Mouse (Mus musculus) forebrain, embryonic 15.5 days (tissue): ENCODE measurements around the gene Brd3. TPM values are rescaled to one million over a fixed set of nuclear protein-coding genes. Genes with fewer than 3 reads are reported as not detected.

ENCODE experiments used
- ATAC-seq: fragments of 200-750 bp; cut with Nextera tagmentation; replicated peaks from 2 replicates; pipeline ENCODE4 v1.8.0; 2017; ENCODE audit warnings: mild to moderate bottlenecking, moderate TSS enrichment, moderate library complexity
- H3K27ac ChIP-seq: fragments of 300-500 bp; sonication (generic); replicated peaks from 2 replicates; pipeline ENCODE4 v1.5.1; 2015; ENCODE audit warnings: mild to moderate bottlenecking, inconsistent platforms
- H3K27me3 ChIP-seq: fragments of 300-500 bp; sonication (generic); 2 replicates; pipeline ENCODE4 v1.6.1; 2015; ENCODE audit warnings: inconsistent platforms
- H3K36me3 ChIP-seq: fragments of 300-500 bp; sonication (generic); 2 replicates; pipeline ENCODE4 v1.6.1; 2015; ENCODE audit warnings: mild to moderate bottlenecking, inconsistent platforms
- H3K4me1 ChIP-seq: fragments of 300-500 bp; sonication (generic); 2 replicates; pipeline ENCODE4 v1.6.1; 2015; ENCODE audit warnings: inconsistent platforms
- H3K4me2 ChIP-seq: fragments of 300-500 bp; sonication (generic); replicated peaks from 2 replicates; pipeline ENCODE4 v1.6.1; 2015; ENCODE audit warnings: mild to moderate bottlenecking, inconsistent platforms
- H3K4me3 ChIP-seq: fragments of 300-500 bp; sonication (generic); 2 replicates; pipeline ENCODE4 v1.5.1; 2015; ENCODE audit warnings: mild to moderate bottlenecking, inconsistent platforms
- H3K9ac ChIP-seq: fragments of 300-500 bp; sonication (generic); replicated peaks from 2 replicates; pipeline ENCODE4 v1.6.1; 2015; ENCODE audit warnings: mild to moderate bottlenecking, inconsistent platforms
- H3K9me3 ChIP-seq: fragments of 300-500 bp; sonication (generic); 2 replicates; pipeline ENCODE4 v1.6.1; 2016; ENCODE audit warnings: inconsistent platforms
- WGBS: fragments of 180-500 bp; shearing (Covaris S2); methylation state at CpG from one replicate; pipeline ENCODE4 v1.1.7; 2015; ENCODE audit warnings: mixed read lengths; 5-methylcytosine and 5-hydroxymethylcytosine counted together
- polyA plus RNA-seq: library from polyadenylated mRNA; unstranded; fragments of >200 nt; fragmentation: Nextera tagmentation; extraction: Ambion mirVana; gene quantifications from 2 replicates; pipeline ENCODE4 v1.2.1, GENCODE M21; 2015

Brd3 gene
- polyA plus RNA-seq, 1 experiment from 2014 or later: 142 TPM

GRCm38 (mm10) chr2:27505539-27505938 is 1.9 kb downstream of the Brd3 start:
- Histone ChIP-seq H3K4me3 (no peak overlapping the region), H3K9me3 (no peaks in the 10 kb centered on the region), H3K4me1 (no peaks in the 10 kb centered on the region), H3K27me3 (no peaks in the 10 kb centered on the region), H3K4me2 (no peak overlapping the region), H3K27ac (no peak overlapping the region), H3K9ac (no peak overlapping the region), H3K36me3 (no peaks in the 10 kb centered on the region)
- 13% methylated on average over 6 of the region's 6 CpGs for WGBS
- no peak for ATAC-seq

- H3K4me2 ChIP-seq: no peak overlapping the region
- H3K36me3 ChIP-seq: no peaks in the 10 kb centered on the region
- no peak overlapping the region for H3K27ac ChIP-seq
- H3K4me1 ChIP-seq: no peaks in the 10 kb centered on the region
- no peak overlapping the region for H3K9ac ChIP-seq
- H3K27me3 ChIP-seq: no peaks in the 10 kb centered on the region
- no peak for ATAC-seq
- H3K4me3 ChIP-seq: no peak overlapping the region
- H3K9me3 ChIP-seq: no peaks in the 10 kb centered on the region
- 77% methylated on average over 7 of the region's 7 CpGs for WGBS
Measured at GRCm38 (mm10) chr2:27504113-27504885, 3.2 kb downstream of the Brd3 start.

- Histone ChIP-seq H3K27ac (no peak overlapping the region), H3K4me2 (peak overlapping the region; percentile 46), H3K4me3 (peak overlapping the region; percentile 30), H3K27me3 (no peaks in the 10 kb centered on the region), H3K36me3 (no peaks in the 10 kb centered on the region), H3K9me3 (no peaks in the 10 kb centered on the region), H3K9ac (no peak overlapping the region), H3K4me1 (peaks cover 10% of the 10 kb centered on the region)
- 27% methylated on average over 23 of the region's 23 CpGs for WGBS
- ATAC-seq: no peak
Measured at GRCm38 (mm10) chr2:27496391-27497028, 11.0 kb downstream of the Brd3 start.

GRCm38 (mm10) chr2:27493971-27494370 is 13.5 kb downstream of the Brd3 start:
- ATAC-seq: no peak
- Histone ChIP-seq H3K4me2 (no peak overlapping the region), H3K27me3 (no peaks in the 10 kb centered on the region), H3K9me3 (no peaks in the 10 kb centered on the region), H3K4me1 (peaks cover 10% of the 10 kb centered on the region), H3K4me3 (no peak overlapping the region), H3K9ac (no peak overlapping the region), H3K36me3 (no peaks in the 10 kb centered on the region), H3K27ac (no peak overlapping the region)
- 94% methylated on average over 3 of the region's 3 CpGs for WGBS

GRCm38 (mm10) chr2:27490939-27491338 is 16.5 kb downstream of the Brd3 start:
- no peaks in the 10 kb centered on the region for H3K4me1 ChIP-seq
- H3K9me3 ChIP-seq: no peaks in the 10 kb centered on the region
- H3K9ac ChIP-seq: no peak overlapping the region
- H3K4me2 ChIP-seq: no peak overlapping the region
- H3K36me3 ChIP-seq: no peaks in the 10 kb centered on the region
- no peak overlapping the region for H3K4me3 ChIP-seq
- no peak for ATAC-seq
- no peak overlapping the region for H3K27ac ChIP-seq
- 87% methylated on average over 2 of the region's 2 CpGs for WGBS
- no peaks in the 10 kb centered on the region for H3K27me3 ChIP-seq

GRCm38 (mm10) chr2:27488362-27488761 is 19.1 kb downstream of the Brd3 start:
- ATAC-seq: no peak
- Histone ChIP-seq H3K36me3 (no peaks in the 10 kb centered on the region), H3K27ac (no peak overlapping the region), H3K9me3 (no peaks in the 10 kb centered on the region), H3K4me3 (no peak overlapping the region), H3K4me2 (no peak overlapping the region), H3K9ac (no peak overlapping the region), H3K27me3 (no peaks in the 10 kb centered on the region), H3K4me1 (no peaks in the 10 kb centered on the region)
- WGBS: 100% methylated on average over 1 of the region's 1 CpGs

- no peaks in the 10 kb centered on the region for H3K9me3 ChIP-seq
- 92% methylated on average over 3 of the region's 4 CpGs for WGBS
- H3K27me3 ChIP-seq: no peaks in the 10 kb centered on the region
- no peak overlapping the region for H3K9ac ChIP-seq
- ATAC-seq: no peak
- H3K4me1 ChIP-seq: no peaks in the 10 kb centered on the region
- H3K36me3 ChIP-seq: no peaks in the 10 kb centered on the region
- no peak overlapping the region for H3K27ac ChIP-seq
- H3K4me3 ChIP-seq: no peak overlapping the region
- H3K4me2 ChIP-seq: no peak overlapping the region
Measured at GRCm38 (mm10) chr2:27487336-27488049, 20.0 kb downstream of the Brd3 start.

GRCm38 (mm10) chr2:27486725-27487124 is 20.7 kb downstream of the Brd3 start:
- Histone ChIP-seq H3K36me3 (no peaks in the 10 kb centered on the region), H3K9ac (no peak overlapping the region), H3K4me1 (no peaks in the 10 kb centered on the region), H3K4me2 (no peak overlapping the region), H3K4me3 (no peak overlapping the region), H3K27ac (no peak overlapping the region), H3K9me3 (no peaks in the 10 kb centered on the region), H3K27me3 (no peaks in the 10 kb centered on the region)
- ATAC-seq: no peak
- WGBS: 76% methylated on average over 4 of the region's 4 CpGs

- WGBS: 81% methylated on average over 7 of the region's 7 CpGs
- no peaks in the 10 kb centered on the region for H3K36me3 ChIP-seq
- no peak overlapping the region for H3K9ac ChIP-seq
- no peak overlapping the region for H3K27ac ChIP-seq
- no peak for ATAC-seq
- no peaks in the 10 kb centered on the region for H3K27me3 ChIP-seq
- no peak overlapping the region for H3K4me3 ChIP-seq
- no peak overlapping the region for H3K4me2 ChIP-seq
- H3K4me1 ChIP-seq: no peaks in the 10 kb centered on the region
- no peaks in the 10 kb centered on the region for H3K9me3 ChIP-seq
Measured at GRCm38 (mm10) chr2:27482265-27482861, 25.1 kb downstream of the Brd3 start.

- Histone ChIP-seq H3K9ac (no peak overlapping the region), H3K27ac (no peak overlapping the region), H3K9me3 (no peaks in the 10 kb centered on the region), H3K4me2 (no peak overlapping the region), H3K4me3 (no peak overlapping the region), H3K27me3 (no peaks in the 10 kb centered on the region), H3K4me1 (peaks cover 10% of the 10 kb centered on the region), H3K36me3 (no peaks in the 10 kb centered on the region)
- no peak for ATAC-seq
- 78% methylated on average over 4 of the region's 4 CpGs for WGBS
Measured at GRCm38 (mm10) chr2:27480367-27480766, 27.1 kb downstream of the Brd3 start.

GRCm38 (mm10) chr2:27479821-27480220 is 27.6 kb downstream of the Brd3 start:
- Histone ChIP-seq H3K4me3 (no peak overlapping the region), H3K27ac (no peak overlapping the region), H3K36me3 (no peaks in the 10 kb centered on the region), H3K4me2 (no peak overlapping the region), H3K9me3 (no peaks in the 10 kb centered on the region), H3K9ac (no peak overlapping the region), H3K27me3 (no peaks in the 10 kb centered on the region), H3K4me1 (peaks cover 10% of the 10 kb centered on the region)
- WGBS: 79% methylated on average over 4 of the region's 4 CpGs
- no peak for ATAC-seq
